Mouse (Mus musculus) frontal cortex, postnatal 25 days (tissue): Measurements from ENCODE around the gene Nek5.
"Not testable (repeated sequence)": the region's sequence is repeated elsewhere in the genome, so short reads cannot be mapped to it uniquely, and the experiment has no call there.

Source experiments
- DNase-seq, 2 experiments: peaks; one replicate each; pipeline ENCODE4 v3.0.0; 2022; ENCODE audit warnings: low spot score in 2 of 2

Nek5 gene

GRCm38 (mm10) chr8:22124220-22125152, at the start of gene Nek5:
Nek5 (minus strand) TSS chr8:22125053.
- DNase-seq = no peak

- DNase-seq = no peak
These were observed 44.3 kb upstream of the Nek5 start for GRCm38 (mm10) chr8:22169167-22169566.

GRCm38 (mm10) chr8:22166080-22166603, 41.3 kb upstream of the Nek5 start, which contains the start of gene Nek3:
Nek3 (minus strand) TSS chr8:22166435.
- DNase-seq = peak; percentile 45 to 62

GRCm38 (mm10) chr8:22165251-22166079, 40.6 kb upstream of the Nek5 start:
- no peak for DNase-seq

GRCm38 (mm10) chr8:22164431-22164830, 39.6 kb upstream of the Nek5 start:
- DNase-seq = no peak

GRCm38 (mm10) chr8:22162206-22162605, 37.4 kb upstream of the Nek5 start:
- DNase-seq = no peak

GRCm38 (mm10) chr8:22150345-22150663, 25.5 kb upstream of the Nek5 start:
- DNase-seq = no peak

GRCm38 (mm10) chr8:22149643-22150344, 24.9 kb upstream of the Nek5 start:
- no peak for DNase-seq

GRCm38 (mm10) chr8:22148367-22148740, 23.5 kb upstream of the Nek5 start:
- no peak for DNase-seq

- DNase-seq = no peak
These were observed 23.0 kb upstream of the Nek5 start for GRCm38 (mm10) chr8:22147706-22148366.

- no peak for DNase-seq
These were observed 21.0 kb upstream of the Nek5 start for GRCm38 (mm10) chr8:22145831-22146230.

- DNase-seq = no peak
These were observed 19.1 kb upstream of the Nek5 start for GRCm38 (mm10) chr8:22143764-22144491.

GRCm38 (mm10) chr8:22142592-22142991, 17.7 kb upstream of the Nek5 start:
- no peak for DNase-seq

- DNase-seq = no peak
These were observed 17.1 kb upstream of the Nek5 start for GRCm38 (mm10) chr8:22141836-22142385.

- DNase-seq = not testable (repeated sequence)
These were observed 11.6 kb upstream of the Nek5 start for GRCm38 (mm10) chr8:22136462-22136861.

- DNase-seq = no peak
These were observed 9.9 kb upstream of the Nek5 start for GRCm38 (mm10) chr8:22134750-22135135.

GRCm38 (mm10) chr8:22134078-22134749, 9.4 kb upstream of the Nek5 start:
- DNase-seq = no peak

GRCm38 (mm10) chr8:22132062-22132461, 7.2 kb upstream of the Nek5 start:
- DNase-seq = no peak

- DNase-seq = no peak
These were observed 17.8 kb downstream of the Nek5 start for GRCm38 (mm10) chr8:22107020-22107419.

- no peak for DNase-seq
These were observed 33.3 kb downstream of the Nek5 start for GRCm38 (mm10) chr8:22091568-22091967.
